ENCODE assay signal across 17 mouse cellular contexts in the genomic region with DNA sequence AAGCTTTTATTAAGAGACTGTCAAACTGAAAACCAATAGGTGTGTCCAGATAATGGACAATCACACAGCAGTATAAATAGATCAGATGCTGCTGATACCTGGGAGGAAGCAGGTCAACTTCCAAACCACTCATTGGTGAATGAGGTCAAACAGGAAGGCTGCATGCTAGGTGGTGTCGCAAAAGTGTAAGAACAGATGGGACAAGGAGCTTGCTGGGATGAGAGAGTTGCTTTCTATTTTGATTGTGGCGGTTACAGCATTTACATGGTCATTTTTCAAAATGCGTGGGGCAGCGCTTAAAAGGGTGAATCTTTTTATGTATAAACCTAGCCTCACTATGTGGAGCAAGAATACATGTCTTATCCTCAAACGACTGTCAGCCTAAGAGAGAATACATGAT.
"Had no signal": no experiment of that assay in that cellular context is flagged by ENCODE, and none has a peak within 500 bp of the region (broad histone marks: within the 10 kb centered on the region; RNA-seq: fewer than 3 reads in every experiment).

No protein-coding gene starts in this region.

- DNase-seq: gastrocnemius, adult 2 months; gastrocnemius, postnatal 10 days; gastrocnemius, postnatal 25 days; heart, adult 2 months; heart, postnatal 4 days; kidney, adult 18-20 months; kidney, adult 8-10 months; kidney, postnatal 10 days; kidney, postnatal 25 days; kidney, postnatal 4 days; liver; liver, embryonic 13.5 days; liver, postnatal 0 days had no signal

- ATAC-seq: hindbrain, embryonic 16.5 days; inflammation-experienced regulatory T-cells, adult 6 months; intestine, embryonic 15.5 days; intestine, postnatal 0 days; liver, postnatal 0 days had no signal
